In genomic region chr1:47093289-47093947, GRCm38 (mm10) we compare ENCODE assay signal across 17 mouse cellular contexts.
A peak's percentile ranks its signal among the peaks of the same experiment; 100 is the strongest.
DNase-seq lines count a peak whose midpoint lies in the region; ATAC-seq and TF ChIP-seq lines count a peak whose summit lies in the region.
"Had no signal": no experiment of that assay in that cellular context is flagged by ENCODE, and none has a peak within 500 bp of the region (broad histone marks: within the 10 kb centered on the region; RNA-seq: fewer than 3 reads in every experiment).

No protein-coding gene starts in this region.

- H3K36me3 ChIP-seq in forebrain, embryonic 16.5 days (ENCODE audit: control insufficient read depth, insufficient read depth) = no peaks in the 10 kb centered on the region
- H3K36me3 ChIP-seq in forebrain, embryonic 12.5 days (replicated peaks) = no peaks in the 10 kb centered on the region
- no peaks in the 10 kb centered on the region for H3K36me3 ChIP-seq in lung, embryonic 14.5 days (ENCODE audit: insufficient read depth)
- H3K36me3 ChIP-seq in hindbrain, embryonic 16.5 days (ENCODE audit: control insufficient read depth, insufficient read depth, low read length) = no peaks in the 10 kb centered on the region
- H3K36me3 ChIP-seq: heart, embryonic 13.5 days; limb, embryonic 12.5 days had no signal

- peak; percentile 3 for DNase-seq in lung, embryonic 14.5 days
- DNase-seq in lung, postnatal 4 days = no peak
- peak; percentile 78 for DNase-seq in brain, embryonic 14.5 days (ENCODE audit: low read depth)
- DNase-seq: heart, adult 18-20 months; heart, postnatal 36 days; kidney, postnatal 36 days; thymus, postnatal 14 days had no signal

- no peak overlapping the region for H3K27ac ChIP-seq in forebrain, embryonic 16.5 days (ENCODE audit: low read length)
- H3K27ac ChIP-seq in forebrain, embryonic 12.5 days = no peak overlapping the region
- H3K27ac ChIP-seq in lung, embryonic 14.5 days (ENCODE audit: low read depth) = no peak overlapping the region
- H3K27ac ChIP-seq in hindbrain, embryonic 16.5 days (ENCODE audit: low read depth, low read length) = no peak overlapping the region
- H3K27ac ChIP-seq: heart, embryonic 13.5 days; limb, embryonic 12.5 days; liver, embryonic 14.5 days had no signal

- no peak overlapping the region for H3K4me2 ChIP-seq in forebrain, embryonic 16.5 days (ENCODE audit: low read length)
- H3K4me2 ChIP-seq in forebrain, embryonic 12.5 days = no peak overlapping the region
- H3K4me2 ChIP-seq in lung, embryonic 14.5 days = no peak overlapping the region
- H3K4me2 ChIP-seq in hindbrain, embryonic 16.5 days (ENCODE audit: low read length) = no peak overlapping the region
- H3K4me2 ChIP-seq: heart, embryonic 13.5 days; limb, embryonic 12.5 days had no signal

- TF ChIP-seq CTCF in lung, embryonic 14.5 days (IDR thresholded peaks at IDR 0.05; ENCODE audit: low read depth) = no peak
- no peak for TF ChIP-seq CTCF in brain, embryonic 14.5 days (IDR thresholded peaks at IDR 0.05; ENCODE audit: borderline replicate concordance, extremely low read depth, insufficient read depth, insufficient read length)

- 54% methylated on average over 6 of the region's 6 CpGs for WGBS in forebrain, embryonic 16.5 days
- WGBS in forebrain, embryonic 12.5 days = 63% methylated on average over 6 of the region's 6 CpGs
- 43% methylated on average over 6 of the region's 6 CpGs for WGBS in lung, embryonic 14.5 days
- 40% methylated on average over 6 of the region's 6 CpGs for WGBS in hindbrain, embryonic 16.5 days

- H3K4me3 ChIP-seq in forebrain, embryonic 16.5 days (replicated peaks; ENCODE audit: low read length) = no peak overlapping the region
- no peak overlapping the region for H3K4me3 ChIP-seq in forebrain, embryonic 12.5 days (replicated peaks)
- no peak overlapping the region for H3K4me3 ChIP-seq in lung, embryonic 14.5 days (ENCODE audit: low read depth, low read length)
- H3K4me3 ChIP-seq in hindbrain, embryonic 16.5 days (ENCODE audit: low read length) = no peak overlapping the region
- H3K4me3 ChIP-seq: erythroblast, embryonic 14.5 days; heart, embryonic 13.5 days; limb, embryonic 12.5 days had no signal

- H3K4me1 ChIP-seq in forebrain, embryonic 16.5 days (replicated peaks; ENCODE audit: control insufficient read depth, insufficient read depth, low read length) = no peaks in the 10 kb centered on the region
- H3K4me1 ChIP-seq in forebrain, embryonic 12.5 days = no peaks in the 10 kb centered on the region
- no peaks in the 10 kb centered on the region for H3K4me1 ChIP-seq in lung, embryonic 14.5 days (ENCODE audit: insufficient read depth)
- H3K4me1 ChIP-seq in hindbrain, embryonic 16.5 days (ENCODE audit: control insufficient read depth, insufficient read depth, low read depth, low read length) = no peaks in the 10 kb centered on the region; the same call in 1 of the 2 replicates
- H3K4me1 ChIP-seq: heart, embryonic 13.5 days; limb, embryonic 12.5 days had no signal

- no peaks in the 10 kb centered on the region for H3K9me3 ChIP-seq in forebrain, embryonic 16.5 days (ENCODE audit: control insufficient read depth, low read length)
- no peaks in the 10 kb centered on the region for H3K9me3 ChIP-seq in forebrain, embryonic 12.5 days
- no peaks in the 10 kb centered on the region for H3K9me3 ChIP-seq in lung, embryonic 14.5 days (ENCODE audit: low read depth, low read length)
- no peaks in the 10 kb centered on the region for H3K9me3 ChIP-seq in hindbrain, embryonic 16.5 days (ENCODE audit: control insufficient read depth, low read length)
- H3K9me3 ChIP-seq: heart, embryonic 13.5 days had no signal

- H3K9ac ChIP-seq in forebrain, embryonic 16.5 days (replicated peaks; ENCODE audit: low read depth, low read length) = no peak overlapping the region
- H3K9ac ChIP-seq in forebrain, embryonic 12.5 days = no peak overlapping the region
- no peak overlapping the region for H3K9ac ChIP-seq in lung, embryonic 14.5 days
- H3K9ac ChIP-seq in hindbrain, embryonic 16.5 days (ENCODE audit: low read depth, low read length) = no peak overlapping the region
- H3K9ac ChIP-seq: heart, embryonic 13.5 days; limb, embryonic 12.5 days; liver, embryonic 14.5 days had no signal

- TF ChIP-seq POLR2A in brain, embryonic 14.5 days (IDR thresholded peaks at IDR 0.05; ENCODE audit: borderline replicate concordance, extremely low read depth, insufficient read depth, insufficient read length, poor library complexity, severe bottlenecking) = no peak

- ATAC-seq in forebrain, embryonic 16.5 days = peak; percentile 52; the same call in 1 of the 2 replicates
- no peak for ATAC-seq in forebrain, embryonic 12.5 days (ENCODE audit: low FRiP score)
- no peak for ATAC-seq in lung, embryonic 14.5 days (ENCODE audit: insufficient read depth)
- ATAC-seq in hindbrain, embryonic 16.5 days = peak; percentile 84
- ATAC-seq in inflammation-experienced regulatory T-cells, adult 6 months = no peak
- ATAC-seq: intestine, embryonic 16.5 days; midbrain, embryonic 16.5 days had no signal

- H3K27me3 ChIP-seq in forebrain, embryonic 16.5 days (replicated peaks; ENCODE audit: control insufficient read depth, insufficient read depth, low read length) = no peaks in the 10 kb centered on the region
- H3K27me3 ChIP-seq in forebrain, embryonic 12.5 days = no peaks in the 10 kb centered on the region
- no peaks in the 10 kb centered on the region for H3K27me3 ChIP-seq in lung, embryonic 14.5 days (ENCODE audit: insufficient read depth, low read length)
- no peaks in the 10 kb centered on the region for H3K27me3 ChIP-seq in hindbrain, embryonic 16.5 days (replicated peaks; ENCODE audit: control insufficient read depth, insufficient read depth, low read length)
- H3K27me3 ChIP-seq: heart, embryonic 13.5 days; limb, embryonic 12.5 days had no signal

Comparison
In these comparisons a context has a peak if more than half of its experiments do, and no peak if none do; other contexts are left out.
1. ATAC-seq: peak in forebrain, embryonic 16.5 days (single experiment) and hindbrain, embryonic 16.5 days (single experiment); none in forebrain, embryonic 12.5 days (single experiment), lung, embryonic 14.5 days (single experiment) and inflammation-experienced regulatory T-cells, adult 6 months (single experiment).
2. DNase-seq: peak in lung, embryonic 14.5 days (single experiment) and brain, embryonic 14.5 days (single experiment); none in lung, postnatal 4 days (0 of 2).